ENCODE assay signal across 8 mouse cellular contexts in genomic region chr12:76016123-76017101, GRCm38 (mm10).
DNase-seq lines count a peak whose midpoint lies in the region; ATAC-seq and TF ChIP-seq lines count a peak whose summit lies in the region.

No protein-coding gene starts in this region.

- intact Hi-C loops in gastrocnemius, adult 2 months (cut with DNase I), result loop anchor here (1.0 to 2.0 kb wide), 2 partner anchors 114 to 162 kb away; no protein-coding TSS in a partner anchor

- 69% methylated on average over 14 of the region's 14 CpGs for WGBS in kidney, adult 2 months
- 84% methylated on average over 14 of the region's 14 CpGs for WGBS in limb, embryonic 11.5 days

- H3K4me2 ChIP-seq in limb, embryonic 11.5 days (ENCODE audit: low read depth, severe bottlenecking), result no peak overlapping the region

- H3K27me3 ChIP-seq in kidney, adult 2 months (replicated peaks; ENCODE audit: control insufficient read depth, insufficient read depth, low read length), result no peaks in the 10 kb centered on the region
- H3K27me3 ChIP-seq in limb, embryonic 11.5 days (ENCODE audit: control insufficient read depth, insufficient read depth, low read length), result no peaks in the 10 kb centered on the region

- peak; percentile 89 for TF ChIP-seq CTCF in gastrocnemius, adult 2 months (IDR thresholded peaks at IDR 0.05)
- TF ChIP-seq CTCF in kidney, adult 2 months (conservative IDR thresholded peaks at IDR 0.05; ENCODE audit: insufficient read depth, insufficient read length, low read depth, low read length), result peak; percentile 83

- no peak for ATAC-seq in limb, embryonic 11.5 days (ENCODE audit: insufficient number of reproducible peaks, low FRiP score, low TSS enrichment, low read depth)

- no peak for TF ChIP-seq POLR2A in kidney, adult 2 months (IDR thresholded peaks at IDR 0.05; ENCODE audit: low read depth, low read length)

- peak; percentile 88 for DNase-seq in 416B (ENCODE audit: low read depth)
- peak; percentile 88 for DNase-seq in NIH3T3 (ENCODE audit: low read depth)
- peak; percentile 71 for DNase-seq in cerebellum, adult 9-11 months
- DNase-seq in gastrocnemius, adult 2 months, result peak; percentile 82
- peak; percentile 61 for DNase-seq in kidney, adult 2 months
- peak; percentile 89 for DNase-seq in limb, embryonic 11.5 days (ENCODE audit: low spot score)
- peak; percentile 84 for DNase-seq in retina, embryonic 14.5 days (ENCODE audit: low spot score)
- DNase-seq in thymus, postnatal 14 days, result peak; percentile 81

- no peaks in the 10 kb centered on the region for H3K4me1 ChIP-seq in kidney, adult 2 months (ENCODE audit: control insufficient read depth, insufficient read depth, low read length)
- H3K4me1 ChIP-seq in limb, embryonic 11.5 days (ENCODE audit: control insufficient read depth, insufficient read depth, low read length), result no peaks in the 10 kb centered on the region

- H3K9me3 ChIP-seq in limb, embryonic 11.5 days (ENCODE audit: control insufficient read depth, low read length), result no peaks in the 10 kb centered on the region

- H3K27ac ChIP-seq in gastrocnemius, adult 2 months, result peak overlapping the region; percentile 80; the same call in 1 of the 2 replicates
- no peak overlapping the region for H3K27ac ChIP-seq in kidney, adult 2 months (ENCODE audit: insufficient read depth, low read depth, low read length)
- H3K27ac ChIP-seq in limb, embryonic 11.5 days (replicated peaks; ENCODE audit: low read depth, low read length), result no peak overlapping the region

- H3K9ac ChIP-seq in limb, embryonic 11.5 days (ENCODE audit: low read length), result no peak overlapping the region

- no peak overlapping the region for H3K4me3 ChIP-seq in gastrocnemius, adult 2 months
- H3K4me3 ChIP-seq in kidney, adult 2 months (ENCODE audit: insufficient read depth, low read depth, low read length), result no peak overlapping the region
- no peak overlapping the region for H3K4me3 ChIP-seq in limb, embryonic 11.5 days (ENCODE audit: low read depth, low read length)

- H3K36me3 ChIP-seq in kidney, adult 2 months (ENCODE audit: control insufficient read depth, insufficient read depth, low read length), result peaks cover 4% of the 10 kb centered on the region
- H3K36me3 ChIP-seq in limb, embryonic 11.5 days (ENCODE audit: control insufficient read depth, insufficient read depth, low read length), result peaks cover 3% of the 10 kb centered on the region
